ENCODE assay signal across 21 mouse cellular contexts in genomic region chr6:137699434-137699833, GRCm38 (mm10). TPM values are rescaled to one million over a fixed set of nuclear protein-coding genes. Genes with fewer than 3 reads are reported as not detected.
A peak's percentile ranks its signal among the peaks of the same experiment; 100 is the strongest.
DNase-seq lines count a peak whose midpoint lies in the region; ATAC-seq lines count a peak whose summit lies in the region.
"Had no signal": no experiment of that assay in that cellular context is flagged by ENCODE, and none has a peak within 500 bp of the region (broad histone marks: within the 10 kb centered on the region; RNA-seq: fewer than 3 reads in every experiment).

No protein-coding gene starts in this region.

- DNase-seq in forebrain, embryonic 11.5 days (ENCODE audit: low spot score): no peak
- no peak for DNase-seq in forebrain, embryonic 10.5 days (ENCODE audit: extremely low spot score, low spot score)
- DNase-seq in midbrain, embryonic 11.5 days (ENCODE audit: low spot score, missing footprints): no peak
- no peak for DNase-seq in thymus, postnatal 36 days
- no peak for DNase-seq in left cerebral cortex, adult 11 months (ENCODE audit: low spot score)
- DNase-seq: adrenal gland, postnatal 14 days; cerebellum, adult 11 months; cerebellum, postnatal 10 days; gastrocnemius, adult 2 months; heart, postnatal 4 days; kidney, adult 2 months; liver; lung, postnatal 4 days; thymus, adult 2 months had no signal

- no peaks in the 10 kb centered on the region for H3K9me3 ChIP-seq in forebrain, embryonic 11.5 days (ENCODE audit: control insufficient read depth, low read length)
- no peaks in the 10 kb centered on the region for H3K9me3 ChIP-seq in forebrain, embryonic 10.5 days
- H3K9me3 ChIP-seq in midbrain, embryonic 13.5 days: no peaks in the 10 kb centered on the region
- no peaks in the 10 kb centered on the region for H3K9me3 ChIP-seq in midbrain, embryonic 11.5 days (ENCODE audit: control insufficient read depth, low read length)
- H3K9me3 ChIP-seq in forebrain, embryonic 13.5 days (replicated peaks): no peaks in the 10 kb centered on the region
- no peaks in the 10 kb centered on the region for H3K9me3 ChIP-seq in midbrain, embryonic 15.5 days
- H3K9me3 ChIP-seq: heart, embryonic 10.5 days; limb, embryonic 10.5 days had no signal

- H3K4me1 ChIP-seq in forebrain, embryonic 11.5 days (replicated peaks; ENCODE audit: control insufficient read depth, insufficient read depth, low read length): 0 out of 2 replicates have a peak, but pooled peaks cover 2% of the 10 kb centered on the region
- H3K4me1 ChIP-seq in forebrain, embryonic 10.5 days: peaks cover 7% of the 10 kb centered on the region; the same call in 1 of the 2 replicates
- H3K4me1 ChIP-seq in midbrain, embryonic 13.5 days (replicated peaks): no peaks in the 10 kb centered on the region
- no peaks in the 10 kb centered on the region for H3K4me1 ChIP-seq in midbrain, embryonic 11.5 days (ENCODE audit: control insufficient read depth, insufficient read depth, low read length)
- H3K4me1 ChIP-seq in forebrain, embryonic 13.5 days: peaks cover 11% of the 10 kb centered on the region; the same call in 1 of the 2 replicates
- no peaks in the 10 kb centered on the region for H3K4me1 ChIP-seq in midbrain, embryonic 15.5 days

- H3K36me3 ChIP-seq in forebrain, embryonic 11.5 days (ENCODE audit: control insufficient read depth, insufficient read depth, low read length): no peaks in the 10 kb centered on the region
- no peaks in the 10 kb centered on the region for H3K36me3 ChIP-seq in forebrain, embryonic 10.5 days (replicated peaks)
- no peaks in the 10 kb centered on the region for H3K36me3 ChIP-seq in midbrain, embryonic 13.5 days
- no peaks in the 10 kb centered on the region for H3K36me3 ChIP-seq in midbrain, embryonic 11.5 days (ENCODE audit: control insufficient read depth, insufficient read depth, low read length)
- no peaks in the 10 kb centered on the region for H3K36me3 ChIP-seq in forebrain, embryonic 13.5 days (ENCODE audit: poor library complexity, severe bottlenecking)
- H3K36me3 ChIP-seq in midbrain, embryonic 15.5 days (replicated peaks): no peaks in the 10 kb centered on the region
- H3K36me3 ChIP-seq: heart, embryonic 10.5 days; limb, embryonic 10.5 days had no signal

- no peak overlapping the region for H3K4me2 ChIP-seq in forebrain, embryonic 11.5 days (ENCODE audit: low read depth, low read length, severe bottlenecking)
- H3K4me2 ChIP-seq in midbrain, embryonic 13.5 days (replicated peaks): no peak overlapping the region
- H3K4me2 ChIP-seq in midbrain, embryonic 11.5 days: no peak overlapping the region
- no peak overlapping the region for H3K4me2 ChIP-seq in forebrain, embryonic 13.5 days
- H3K4me2 ChIP-seq in midbrain, embryonic 15.5 days: no peak overlapping the region

- no peak overlapping the region for H3K27ac ChIP-seq in forebrain, embryonic 11.5 days (ENCODE audit: low read depth, low read length)
- no peak overlapping the region for H3K27ac ChIP-seq in forebrain, embryonic 10.5 days
- no peak overlapping the region for H3K27ac ChIP-seq in midbrain, embryonic 13.5 days
- no peak overlapping the region for H3K27ac ChIP-seq in midbrain, embryonic 11.5 days (ENCODE audit: low read depth, low read length)
- H3K27ac ChIP-seq in forebrain, embryonic 13.5 days: no peak overlapping the region
- H3K27ac ChIP-seq in midbrain, embryonic 15.5 days: no peak overlapping the region
- H3K27ac ChIP-seq: gastrocnemius, adult 2 months; heart, embryonic 10.5 days; kidney, postnatal 0 days; limb, embryonic 10.5 days; stomach, postnatal 0 days had no signal

- H3K9ac ChIP-seq in forebrain, embryonic 11.5 days (ENCODE audit: low read length): no peak overlapping the region
- H3K9ac ChIP-seq in midbrain, embryonic 13.5 days (replicated peaks): no peak overlapping the region
- no peak overlapping the region for H3K9ac ChIP-seq in midbrain, embryonic 11.5 days (ENCODE audit: low read length)
- H3K9ac ChIP-seq in forebrain, embryonic 13.5 days: no peak overlapping the region
- H3K9ac ChIP-seq in midbrain, embryonic 15.5 days: no peak overlapping the region

- 63% methylated on average over 7 of the region's 7 CpGs for WGBS in forebrain, embryonic 11.5 days
- 84% methylated on average over 7 of the region's 7 CpGs for WGBS in forebrain, embryonic 10.5 days
- 69% methylated on average over 7 of the region's 7 CpGs for WGBS in midbrain, embryonic 13.5 days
- WGBS in midbrain, embryonic 11.5 days: 86% methylated on average over 7 of the region's 7 CpGs
- WGBS in forebrain, embryonic 13.5 days: 32% methylated on average over 7 of the region's 7 CpGs
- 70% methylated on average over 7 of the region's 7 CpGs for WGBS in midbrain, embryonic 15.5 days

- ATAC-seq in forebrain, embryonic 11.5 days (replicated peaks; ENCODE audit: low FRiP score): peak; percentile 88
- ATAC-seq in midbrain, embryonic 13.5 days: peak; percentile 55; the same call in 1 of the 2 replicates
- no peak for ATAC-seq in midbrain, embryonic 11.5 days (ENCODE audit: low FRiP score)
- ATAC-seq in forebrain, embryonic 13.5 days: peak; percentile 89
- peak; percentile 66; the same call in 1 of the 2 replicates for ATAC-seq in midbrain, embryonic 15.5 days (replicated peaks)

- H3K4me3 ChIP-seq in forebrain, embryonic 11.5 days (ENCODE audit: low read depth, low read length): no peak overlapping the region
- no peak overlapping the region for H3K4me3 ChIP-seq in forebrain, embryonic 10.5 days
- H3K4me3 ChIP-seq in midbrain, embryonic 13.5 days (replicated peaks): no peak overlapping the region
- H3K4me3 ChIP-seq in midbrain, embryonic 11.5 days (ENCODE audit: low read depth, low read length): no peak overlapping the region
- H3K4me3 ChIP-seq in forebrain, embryonic 13.5 days: no peak overlapping the region
- no peak overlapping the region for H3K4me3 ChIP-seq in midbrain, embryonic 15.5 days
- H3K4me3 ChIP-seq: gastrocnemius, adult 2 months; heart, embryonic 10.5 days; limb, embryonic 10.5 days had no signal

- H3K27me3 ChIP-seq in forebrain, embryonic 11.5 days (ENCODE audit: control insufficient read depth, insufficient read depth, low read length): no peaks in the 10 kb centered on the region
- H3K27me3 ChIP-seq in forebrain, embryonic 10.5 days (ENCODE audit: poor library complexity, severe bottlenecking): no peaks in the 10 kb centered on the region
- H3K27me3 ChIP-seq in midbrain, embryonic 13.5 days: peaks cover 12% of the 10 kb centered on the region
- H3K27me3 ChIP-seq in midbrain, embryonic 11.5 days (ENCODE audit: control insufficient read depth, insufficient read depth, low read length): no peaks in the 10 kb centered on the region; the same call in 1 of the 2 replicates
- H3K27me3 ChIP-seq in forebrain, embryonic 13.5 days: peaks cover 2% of the 10 kb centered on the region; the same call in 1 of the 2 replicates
- no peaks in the 10 kb centered on the region; the same call in 1 of the 2 replicates for H3K27me3 ChIP-seq in midbrain, embryonic 15.5 days (replicated peaks)

RNA-seq across cellular contexts. Expression of gene Strap, which starts 35.4 kb away (rescaled TPM):
- polyA plus RNA-seq in forebrain, embryonic 11.5 days (2014; fragmentation: Nextera tagmentation; extraction: Ambion mirVana): 235 and 245 TPM in 2 replicates
- polyA plus RNA-seq in forebrain, embryonic 10.5 days (2016; fragmentation: Nextera tagmentation; extraction: Ambion mirVana): 240 and 241 TPM in 2 replicates
- 172 and 189 TPM in 2 replicates for polyA plus RNA-seq in midbrain, embryonic 13.5 days (2015; fragmentation: Nextera tagmentation; extraction: Ambion mirVana)
- polyA plus RNA-seq in midbrain, embryonic 11.5 days (2014; fragmentation: Nextera tagmentation; extraction: Ambion mirVana): 259 and 280 TPM in 2 replicates
- 194 and 206 TPM in 2 replicates for polyA plus RNA-seq in forebrain, embryonic 13.5 days (2015; fragmentation: Nextera tagmentation; extraction: Ambion mirVana)
- 150 and 152 TPM in 2 replicates for polyA plus RNA-seq in midbrain, embryonic 15.5 days (2015; fragmentation: Nextera tagmentation; extraction: Ambion mirVana)

RNA-seq across cellular contexts. Expression of gene Eps8, which starts 44.8 kb away (rescaled TPM):
- 5.9 and 6.9 TPM in 2 replicates for polyA plus RNA-seq in forebrain, embryonic 11.5 days (2014; fragmentation: Nextera tagmentation; extraction: Ambion mirVana)
- 6.8 and 8.7 TPM in 2 replicates for polyA plus RNA-seq in forebrain, embryonic 10.5 days (2016; fragmentation: Nextera tagmentation; extraction: Ambion mirVana)
- polyA plus RNA-seq in midbrain, embryonic 13.5 days (2015; fragmentation: Nextera tagmentation; extraction: Ambion mirVana): 11.3 and 13.0 TPM in 2 replicates
- polyA plus RNA-seq in midbrain, embryonic 11.5 days (2014; fragmentation: Nextera tagmentation; extraction: Ambion mirVana): 6.7 and 6.8 TPM in 2 replicates
- polyA plus RNA-seq in forebrain, embryonic 13.5 days (2015; fragmentation: Nextera tagmentation; extraction: Ambion mirVana): 6.7 and 7.5 TPM in 2 replicates
- polyA plus RNA-seq in midbrain, embryonic 15.5 days (2015; fragmentation: Nextera tagmentation; extraction: Ambion mirVana): 25.1 and 25.8 TPM in 2 replicates

RNA-seq across cellular contexts. Expression of gene Dera, which starts 54.9 kb away (rescaled TPM):
- polyA plus RNA-seq in forebrain, embryonic 11.5 days (2014; fragmentation: Nextera tagmentation; extraction: Ambion mirVana): 44.5 and 46.4 TPM in 2 replicates
- polyA plus RNA-seq in forebrain, embryonic 10.5 days (2016; fragmentation: Nextera tagmentation; extraction: Ambion mirVana): 67.2 and 69.5 TPM in 2 replicates
- polyA plus RNA-seq in midbrain, embryonic 13.5 days (2015; fragmentation: Nextera tagmentation; extraction: Ambion mirVana): 19.1 and 19.7 TPM in 2 replicates
- polyA plus RNA-seq in midbrain, embryonic 11.5 days (2014; fragmentation: Nextera tagmentation; extraction: Ambion mirVana): 59.9 and 64.0 TPM in 2 replicates
- 19.0 and 20.1 TPM in 2 replicates for polyA plus RNA-seq in forebrain, embryonic 13.5 days (2015; fragmentation: Nextera tagmentation; extraction: Ambion mirVana)
- 11.1 and 12.3 TPM in 2 replicates for polyA plus RNA-seq in midbrain, embryonic 15.5 days (2015; fragmentation: Nextera tagmentation; extraction: Ambion mirVana)
